Mouse (Mus musculus) lung, embryonic 15.5 days (tissue): ENCODE measurements around the gene Rapgef4. TPM values are rescaled to one million over a fixed set of nuclear protein-coding genes. Genes with fewer than 3 reads are reported as not detected.

Experiments
- ATAC-seq: fragments of 200-750 bp; cut with Nextera tagmentation; 2 replicates; pipeline ENCODE4 v1.8.0; 2017; ENCODE audit warnings: moderate number of reproducible peaks, borderline replicate concordance; ENCODE audit not compliant: low FRiP score, low TSS enrichment; ENCODE audit errors: extremely low read depth
- H3K27ac ChIP-seq: fragments of 300-500 bp; sonication (generic); 2 replicates; pipeline ENCODE4 v1.5.1; 2015; ENCODE audit warnings: moderate library complexity, mild to moderate bottlenecking, inconsistent platforms
- H3K27me3 ChIP-seq: fragments of 300-500 bp; sonication (generic); 2 replicates; pipeline ENCODE4 v1.6.1; 2015; ENCODE audit warnings: inconsistent platforms
- H3K36me3 ChIP-seq: fragments of 300-500 bp; sonication (generic); 2 replicates; pipeline ENCODE4 v1.6.1; 2015; ENCODE audit warnings: inconsistent platforms
- H3K4me1 ChIP-seq: fragments of 300-500 bp; sonication (generic); 2 replicates; pipeline ENCODE4 v1.6.1; 2015; ENCODE audit warnings: inconsistent platforms
- H3K4me2 ChIP-seq: fragments of 300-500 bp; sonication (generic); 2 replicates; pipeline ENCODE4 v1.6.1; 2015; ENCODE audit warnings: inconsistent platforms, mild to moderate bottlenecking, moderate library complexity
- H3K4me3 ChIP-seq: fragments of 300-500 bp; sonication (generic); 2 replicates; pipeline ENCODE4 v1.5.1; 2015; ENCODE audit warnings: mild to moderate bottlenecking, inconsistent platforms
- H3K9ac ChIP-seq: fragments of 300-500 bp; sonication (generic); 2 replicates; pipeline ENCODE4 v1.6.1; 2015; ENCODE audit warnings: inconsistent platforms
- H3K9me3 ChIP-seq: fragments of 300-500 bp; sonication (generic); 2 replicates; pipeline ENCODE4 v1.6.1; 2016; ENCODE audit warnings: inconsistent platforms
- WGBS: fragments of 180-500 bp; shearing (Covaris S2); methylation state at CpG from one replicate; pipeline ENCODE4 v1.1.7; 2015; 5-methylcytosine and 5-hydroxymethylcytosine counted together
- polyA plus RNA-seq: library from polyadenylated mRNA; unstranded; fragments of >200 nt; fragmentation: Nextera tagmentation; extraction: Ambion mirVana; gene quantifications from 2 replicates; pipeline ENCODE4 v1.2.1, GENCODE M21; 2015

Gene Rapgef4
- polyA plus RNA-seq, 1 experiment from 2014 or later: 5.0 TPM

- H3K9me3 ChIP-seq: no peaks in the 10 kb centered on the region
- no peaks in the 10 kb centered on the region for H3K36me3 ChIP-seq
- no peak overlapping the region for H3K27ac ChIP-seq
- no peak overlapping the region for H3K4me2 ChIP-seq
- peaks cover 7% of the 10 kb centered on the region; the same call in 1 of the 2 replicates for H3K27me3 ChIP-seq
- H3K9ac ChIP-seq: no peak overlapping the region
- peaks cover 16% of the 10 kb centered on the region for H3K4me1 ChIP-seq
- H3K4me3 ChIP-seq: no peak overlapping the region
- WGBS: 50% methylated on average over 12 of the region's 12 CpGs
- ATAC-seq: no peak
These were observed 5.3 kb downstream of the Rapgef4 start for GRCm38 (mm10) chr2:71986276-71986848.

- no peak overlapping the region for H3K27ac ChIP-seq
- no peaks in the 10 kb centered on the region for H3K9me3 ChIP-seq
- H3K4me1 ChIP-seq: peaks cover 6% of the 10 kb centered on the region
- no peak overlapping the region for H3K4me2 ChIP-seq
- no peaks in the 10 kb centered on the region for H3K36me3 ChIP-seq
- no peak overlapping the region for H3K9ac ChIP-seq
- H3K4me3 ChIP-seq: no peak overlapping the region
- H3K27me3 ChIP-seq: no peaks in the 10 kb centered on the region
- 27% methylated on average over 6 of the region's 6 CpGs for WGBS
- no peak for ATAC-seq
These were observed 7.5 kb downstream of the Rapgef4 start for GRCm38 (mm10) chr2:71988572-71988971.

GRCm38 (mm10) chr2:71992129-71992528, 11.1 kb downstream of the Rapgef4 start:
- Histone ChIP-seq H3K4me3 (no peak overlapping the region), H3K27me3 (no peaks in the 10 kb centered on the region), H3K27ac (no peak overlapping the region), H3K4me1 (peaks cover 6% of the 10 kb centered on the region), H3K9ac (no peak overlapping the region), H3K4me2 (no peak overlapping the region), H3K9me3 (no peaks in the 10 kb centered on the region), H3K36me3 (no peaks in the 10 kb centered on the region)
- ATAC-seq: no peak
- whole genome bisulfite sequencing: 91% methylated on average over 3 of the region's 3 CpGs

- WGBS: 79% methylated on average over 5 of the region's 5 CpGs
- Histone ChIP-seq H3K9me3 (no peaks in the 10 kb centered on the region), H3K36me3 (no peaks in the 10 kb centered on the region), H3K4me3 (no peak overlapping the region), H3K4me2 (no peak overlapping the region), H3K4me1 (peaks cover under 1% of the 10 kb centered on the region), H3K9ac (no peak overlapping the region), H3K27ac (no peak overlapping the region), H3K27me3 (no peaks in the 10 kb centered on the region)
- no peak for ATAC-seq
These were observed 12.8 kb downstream of the Rapgef4 start for GRCm38 (mm10) chr2:71993729-71994423.

GRCm38 (mm10) chr2:71998531-71998930, 17.5 kb downstream of the Rapgef4 start:
- ATAC-seq: no peak
- 70% methylated on average over 2 of the region's 2 CpGs for WGBS
- Histone ChIP-seq H3K27ac (no peak overlapping the region), H3K9ac (no peak overlapping the region), H3K9me3 (no peaks in the 10 kb centered on the region), H3K27me3 (no peaks in the 10 kb centered on the region), H3K4me3 (no peak overlapping the region), H3K36me3 (no peaks in the 10 kb centered on the region), H3K4me2 (no peak overlapping the region), H3K4me1 (no peaks in the 10 kb centered on the region)

- ATAC-seq: no peak
- 58% methylated on average over 2 of the region's 2 CpGs for WGBS
- H3K9ac ChIP-seq: no peak overlapping the region
- H3K9me3 ChIP-seq: no peaks in the 10 kb centered on the region
- no peak overlapping the region for H3K4me3 ChIP-seq
- no peaks in the 10 kb centered on the region for H3K4me1 ChIP-seq
- H3K4me2 ChIP-seq: no peak overlapping the region
- no peaks in the 10 kb centered on the region for H3K27me3 ChIP-seq
- no peaks in the 10 kb centered on the region for H3K36me3 ChIP-seq
- no peak overlapping the region for H3K27ac ChIP-seq
These were observed 19.1 kb downstream of the Rapgef4 start for GRCm38 (mm10) chr2:72000102-72000501.

GRCm38 (mm10) chr2:72002843-72003370, 21.9 kb downstream of the Rapgef4 start:
- Histone ChIP-seq H3K27ac (no peak overlapping the region), H3K4me3 (no peak overlapping the region), H3K27me3 (no peaks in the 10 kb centered on the region), H3K36me3 (no peaks in the 10 kb centered on the region), H3K4me1 (no peaks in the 10 kb centered on the region), H3K9me3 (no peaks in the 10 kb centered on the region), H3K4me2 (no peak overlapping the region), H3K9ac (no peak overlapping the region)
- no peak for ATAC-seq
- WGBS: 70% methylated on average over 5 of the region's 5 CpGs

- Histone ChIP-seq H3K4me3 (no peak overlapping the region), H3K9ac (no peak overlapping the region), H3K4me1 (no peaks in the 10 kb centered on the region), H3K9me3 (no peaks in the 10 kb centered on the region), H3K27ac (no peak overlapping the region), H3K27me3 (no peaks in the 10 kb centered on the region), H3K36me3 (no peaks in the 10 kb centered on the region), H3K4me2 (no peak overlapping the region)
- ATAC-seq: no peak
- 74% methylated on average over 13 of the region's 13 CpGs for WGBS
These were observed 22.9 kb downstream of the Rapgef4 start for GRCm38 (mm10) chr2:72003756-72004525.

- no peak overlapping the region for H3K4me2 ChIP-seq
- H3K36me3 ChIP-seq: no peaks in the 10 kb centered on the region
- no peak for ATAC-seq
- H3K4me3 ChIP-seq: no peak overlapping the region
- WGBS: 81% methylated on average over 16 of the region's 16 CpGs
- H3K27ac ChIP-seq: no peak overlapping the region
- no peaks in the 10 kb centered on the region for H3K4me1 ChIP-seq
- H3K27me3 ChIP-seq: no peaks in the 10 kb centered on the region
- H3K9me3 ChIP-seq: no peaks in the 10 kb centered on the region
- no peak overlapping the region for H3K9ac ChIP-seq
These were observed 24.0 kb downstream of the Rapgef4 start for GRCm38 (mm10) chr2:72005051-72005450.

- no peaks in the 10 kb centered on the region for H3K9me3 ChIP-seq
- H3K9ac ChIP-seq: no peak overlapping the region
- peaks cover 4% of the 10 kb centered on the region; the same call in 1 of the 2 replicates for H3K4me1 ChIP-seq
- H3K4me2 ChIP-seq: no peak overlapping the region
- H3K36me3 ChIP-seq: no peaks in the 10 kb centered on the region
- ATAC-seq: peak; percentile 73; the same call in 1 of the 2 replicates
- peak overlapping the region; percentile 30; the same call in 1 of the 2 replicates for H3K27ac ChIP-seq
- no peaks in the 10 kb centered on the region for H3K27me3 ChIP-seq
- WGBS: 43% methylated on average over 3 of the region's 3 CpGs
- H3K4me3 ChIP-seq: no peak overlapping the region
These were observed 28.6 kb downstream of the Rapgef4 start for GRCm38 (mm10) chr2:72009446-72010218.

- WGBS: 71% methylated on average over 8 of the region's 8 CpGs
- no peaks in the 10 kb centered on the region for H3K9me3 ChIP-seq
- no peak for ATAC-seq
- H3K4me1 ChIP-seq: peaks cover 10% of the 10 kb centered on the region; the same call in 1 of the 2 replicates
- H3K4me3 ChIP-seq: no peak overlapping the region
- H3K27me3 ChIP-seq: no peaks in the 10 kb centered on the region
- H3K4me2 ChIP-seq: no peak overlapping the region
- no peak overlapping the region for H3K9ac ChIP-seq
- H3K36me3 ChIP-seq: no peaks in the 10 kb centered on the region
- no peak overlapping the region for H3K27ac ChIP-seq
These were observed 34.3 kb downstream of the Rapgef4 start for GRCm38 (mm10) chr2:72015366-72015765.
